Mouse (Mus musculus): ENCODE measurements at regions not wholly inside any gene's neighbourhood (a gene's known extent, or its start where the extent isn't known, plus 50 kb on each side); places are given as distances from the start of the nearest gene placed in this dataset.

GRCm38 (mm10) chr14:17405551-17406336 lies 254.3 kb upstream of the Thrb start:
- TF ChIP-seq CTCF (conservative IDR thresholded peaks at IDR 0.05; ENCODE audit: low read length) (peak; percentile 77), NANOG (IDR thresholded peaks at IDR 0.05; ENCODE audit: borderline replicate concordance, low read length) (peak; percentile 63; the same call in 1 of the 2 replicates), POU5F1 (IDR thresholded peaks at IDR 0.05; ENCODE audit: borderline replicate concordance, low read length) (no peak)
